Mouse (Mus musculus) G1E (cell line): ENCODE results near the gene Tmem263. TPM values are rescaled to one million over a fixed set of nuclear protein-coding genes. Genes with fewer than 3 reads are reported as not detected.

Source experiments
- ATAC-seq: 2 replicates; pipeline ENCODE4 v1.8.0; 2016; ENCODE audit warnings: mild to moderate bottlenecking; ENCODE audit not compliant: insufficient number of reproducible peaks, poor library complexity, low FRiP score, severe bottlenecking; ENCODE audit errors: extremely low read depth
- DNase-seq: peaks from one replicate; pipeline ENCODE4 v3.0.0; 2012; ENCODE audit warnings: low spot score
- H3K27me3 ChIP-seq: 2 replicates; pipeline ENCODE4 v1.6.1; 2012; ENCODE audit warnings: mild to moderate bottlenecking, low read length, inconsistent platforms; ENCODE audit not compliant: insufficient read depth
- H3K36me3 ChIP-seq: replicated peaks from 2 replicates; pipeline ENCODE3; 2012; ENCODE audit warnings: mild to moderate bottlenecking, inconsistent platforms
- H3K4me1 ChIP-seq: 2 replicates; pipeline ENCODE4 v1.6.1; 2012; ENCODE audit warnings: low read depth, low read length, inconsistent platforms, mixed read lengths; ENCODE audit not compliant: insufficient read depth
- H3K4me3 ChIP-seq: 2 replicates; pipeline ENCODE4 v1.5.1; 2012; ENCODE audit warnings: low read depth, mild to moderate bottlenecking, inconsistent platforms, low read length, moderate library complexity, mixed read lengths
- H3K9me3 ChIP-seq: replicated peaks from 2 replicates; pipeline ENCODE4 v1.6.1; 2012; ENCODE audit warnings: inconsistent platforms
- CTCF ChIP-seq: IDR thresholded peaks from 2 replicates; pipeline ENCODE4 v1.5.1; 2012; ENCODE audit warnings: low read depth, low read length, inconsistent platforms, mixed read lengths
- GATA1 ChIP-seq: IDR thresholded peaks from 2 replicates; pipeline ENCODE4 v1.6.1; 2012; ENCODE audit warnings: borderline replicate concordance, low read length, inconsistent platforms, mixed read lengths
- GATA2 ChIP-seq: IDR thresholded peaks from 2 replicates; pipeline ENCODE4 v1.6.1; 2012; ENCODE audit warnings: low read depth, low read length, inconsistent platforms, borderline replicate concordance
- POLR2AphosphoS5 ChIP-seq: IDR thresholded peaks from 2 replicates; pipeline ENCODE4 v1.6.1; 2012; ENCODE audit warnings: low read depth, low read length, inconsistent platforms; ENCODE audit not compliant: insufficient replicate concordance
- TAL1 ChIP-seq: conservative IDR thresholded peaks from 2 replicates; pipeline ENCODE4 v1.6.1; 2012; ENCODE audit warnings: low read depth, low read length, inconsistent platforms, mixed read lengths
- polyA plus RNA-seq: library from polyadenylated mRNA; stranded (reverse); fragments of >175 nt; gene quantifications from 2 replicates; pipeline ENCODE4 v1.2.3, GENCODE M21; 2012
- total RNA-seq, 2 experiments: library from RNA; stranded (forward) in 1 of 2; stranded (reverse) in 1 of 2; fragments of 200-1000 nt in 1 of 2; fragments of >200 nt in 1 of 2; fragmentation: Nextera tagmentation in 1 of 2; gene quantifications; 2 replicates each; pipeline ENCODE4 v1.2.3; 2014 to 2017

The Tmem263 gene
- total and polyA plus RNA-seq, 3 experiments: 25.2 to 40.1 (median 32.1) TPM

GRCm38 (mm10) chr10:85154195-85154594 is 51.8 kb downstream of the Tmem263 start:
- Histone ChIP-seq H3K36me3 (no peaks in the 10 kb centered on the region), H3K9me3 (no peaks in the 10 kb centered on the region), H3K4me3 (no peak overlapping the region), H3K4me1 (no peaks in the 10 kb centered on the region), H3K27me3 (no peaks in the 10 kb centered on the region)
- DNase-seq: no peak
- no peak for ATAC-seq
- no peak for TF ChIP-seq GATA2
- TF ChIP-seq GATA1: no peak
- peak; percentile 41 for TF ChIP-seq CTCF

GRCm38 (mm10) chr10:85157451-85157850 is 55.0 kb downstream of the Tmem263 start:
- ATAC-seq (no peak), DNase-seq (no peak)
- Histone ChIP-seq H3K9me3 (no peaks in the 10 kb centered on the region), H3K4me3 (no peak overlapping the region), H3K36me3 (no peaks in the 10 kb centered on the region), H3K4me1 (no peaks in the 10 kb centered on the region), H3K27me3 (no peaks in the 10 kb centered on the region)
- TF ChIP-seq CTCF: no peak
- TF ChIP-seq GATA1: no peak
- TF ChIP-seq POLR2AphosphoS5: no peak

- H3K9me3 ChIP-seq: no peaks in the 10 kb centered on the region
- DNase-seq (no peak), ATAC-seq (no peak)
- no peaks in the 10 kb centered on the region for H3K27me3 ChIP-seq
- no peak overlapping the region for H3K4me3 ChIP-seq
- H3K4me1 ChIP-seq: no peaks in the 10 kb centered on the region
- no peaks in the 10 kb centered on the region for H3K36me3 ChIP-seq
- TF ChIP-seq POLR2AphosphoS5 (no peak), CTCF (no peak), GATA1 (no peak), TAL1 (no peak), GATA2 (no peak)
Observed at GRCm38 (mm10) chr10:85159989-85160619, 57.7 kb downstream of the Tmem263 start.

- ATAC-seq (no peak), DNase-seq (no peak)
- H3K4me3 ChIP-seq: no peak overlapping the region
- TF ChIP-seq GATA1: no peak
- TF ChIP-seq CTCF: no peak
- TF ChIP-seq TAL1: no peak
- TF ChIP-seq POLR2AphosphoS5: no peak
- no peak for TF ChIP-seq GATA2
- H3K9me3 ChIP-seq: no peaks in the 10 kb centered on the region
- no peaks in the 10 kb centered on the region for H3K36me3 ChIP-seq
- no peaks in the 10 kb centered on the region for H3K4me1 ChIP-seq
- H3K27me3 ChIP-seq: no peaks in the 10 kb centered on the region
Observed at GRCm38 (mm10) chr10:85161745-85162351, 59.4 kb downstream of the Tmem263 start.

GRCm38 (mm10) chr10:85164791-85165190 is 62.4 kb downstream of the Tmem263 start:
- ATAC-seq: no peak
- no peak overlapping the region for H3K4me3 ChIP-seq
- TF ChIP-seq GATA2 (no peak), POLR2AphosphoS5 (no peak), CTCF (no peak), TAL1 (no peak), GATA1 (no peak)

GRCm38 (mm10) chr10:85165306-85165705 is 62.9 kb downstream of the Tmem263 start:
- Histone ChIP-seq H3K4me1 (no peaks in the 10 kb centered on the region), H3K4me3 (no peak overlapping the region), H3K27me3 (no peaks in the 10 kb centered on the region), H3K9me3 (no peaks in the 10 kb centered on the region), H3K36me3 (no peaks in the 10 kb centered on the region)
- ATAC-seq (no peak), DNase-seq (no peak)
- no peak for TF ChIP-seq GATA2
- no peak for TF ChIP-seq POLR2AphosphoS5
- no peak for TF ChIP-seq TAL1
- no peak for TF ChIP-seq CTCF

More at GRCm38 (mm10) chr10:85164791-85165190, 62.4 kb downstream of the Tmem263 start:
- Histone ChIP-seq H3K36me3 (no peaks in the 10 kb centered on the region), H3K4me1 (no peaks in the 10 kb centered on the region), H3K27me3 (no peaks in the 10 kb centered on the region), H3K9me3 (no peaks in the 10 kb centered on the region)
- no peak for DNase-seq

Other genes with a start within 250 kb of the Tmem263 start
- gene Ric8b, start 185.0 kb upstream of the Tmem263 start, total RNA-seq (2014; fragmentation: Nextera tagmentation): 12.2 and 16.2 TPM in 2 replicates
- 11.9 and 15.2 TPM in 2 replicates for gene Ric8b, start 185.0 kb upstream of the Tmem263 start, total RNA-seq (2017)
- 1.8 and 2.0 TPM in 2 replicates for gene Ric8b, start 185.0 kb upstream of the Tmem263 start, polyA plus RNA-seq
- gene Fhl4, start 132 bp upstream of the Tmem263 start, total RNA-seq (2014; fragmentation: Nextera tagmentation): 1.5 and 1.7 TPM in 2 replicates
- gene Fhl4, start 132 bp upstream of the Tmem263 start, total RNA-seq (2017): 1.6 and 2.0 TPM in 2 replicates
- 0.04 TPM in 1 of 2 replicates, not detected in the other for gene Fhl4, start 132 bp upstream of the Tmem263 start, polyA plus RNA-seq
- gene Mterf2, start 25.4 kb downstream of the Tmem263 start, total RNA-seq (2014; fragmentation: Nextera tagmentation): 13.8 and 15.4 TPM in 2 replicates
- 28.3 and 35.3 TPM in 2 replicates for gene Mterf2, start 25.4 kb downstream of the Tmem263 start, total RNA-seq (2017)
- gene Mterf2, start 25.4 kb downstream of the Tmem263 start, polyA plus RNA-seq: 0.54 and 0.59 TPM in 2 replicates
- not detected in 2 replicates for gene Cry1, start 82.4 kb downstream of the Tmem263 start, total RNA-seq (2014; fragmentation: Nextera tagmentation)
- 0.11 and 1.1 TPM in 2 replicates for gene Cry1, start 82.4 kb downstream of the Tmem263 start, total RNA-seq (2017)
- not detected in 2 replicates for gene Cry1, start 82.4 kb downstream of the Tmem263 start, polyA plus RNA-seq